Comparison of ENCODE assay signal across 8 mouse cellular contexts in the genomic region with DNA sequence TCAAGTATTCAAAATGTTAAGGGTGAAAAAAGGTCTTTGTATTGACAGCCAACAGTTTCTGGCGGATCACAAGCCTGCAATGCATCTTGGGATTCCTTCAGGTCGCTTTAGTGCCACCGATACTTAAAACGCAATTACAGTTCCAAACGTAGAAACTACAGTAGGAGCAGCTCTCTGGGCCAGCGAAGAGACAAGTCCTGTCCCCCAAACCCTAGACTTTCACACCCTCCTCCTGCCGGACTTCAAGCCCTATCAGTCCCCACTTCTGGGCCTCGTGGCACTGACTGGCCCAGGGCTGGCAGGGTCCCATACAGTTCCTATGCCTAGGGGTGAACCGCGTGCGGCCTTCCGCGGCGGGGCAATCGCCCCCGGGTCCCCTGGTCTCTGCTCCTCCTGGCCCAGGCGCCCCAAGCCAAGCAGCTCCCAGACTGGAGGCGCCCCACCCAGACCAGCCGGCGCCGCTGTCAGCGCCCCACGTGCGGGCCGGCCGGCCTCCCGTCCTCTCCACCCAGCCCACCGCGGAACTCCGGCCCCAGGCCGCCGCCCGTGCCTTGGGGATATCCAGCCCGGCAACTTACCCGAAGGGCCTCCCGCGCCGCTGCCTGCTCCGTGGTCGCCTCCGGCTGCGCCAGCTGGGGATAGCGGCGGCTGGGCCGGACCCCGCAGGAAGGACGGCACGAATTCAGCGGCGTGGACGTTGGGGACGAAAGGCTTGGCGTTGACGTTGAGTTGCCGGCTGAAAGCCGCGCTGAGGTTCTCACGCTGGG. TPM values are rescaled to one million over a fixed set of nuclear protein-coding genes. Genes with fewer than 3 reads are reported as not detected.
DNase-seq lines count a peak whose midpoint lies in the region; ATAC-seq and TF ChIP-seq lines count a peak whose summit lies in the region.

No protein-coding gene starts in this region.

- no peak for TF ChIP-seq EP300 in heart, postnatal 0 days (IDR thresholded peaks at IDR 0.05; ENCODE audit: low read depth)

- H3K4me3 ChIP-seq in forebrain, embryonic 13.5 days, result peak overlapping the region; percentile 98
- H3K4me3 ChIP-seq in heart, postnatal 0 days (ENCODE audit: low read depth, low read length), result peak overlapping the region; percentile 99
- H3K4me3 ChIP-seq in lung, embryonic 14.5 days (ENCODE audit: low read depth, low read length), result peak overlapping the region; percentile 99

- H3K36me3 ChIP-seq in forebrain, embryonic 13.5 days (ENCODE audit: poor library complexity, severe bottlenecking), result no peaks in the 10 kb centered on the region
- no peaks in the 10 kb centered on the region for H3K36me3 ChIP-seq in heart, postnatal 0 days (replicated peaks; ENCODE audit: control insufficient read depth, insufficient read depth, low read length)
- 0 out of 2 replicates have a peak, but pooled peaks cover 4% of the 10 kb centered on the region for H3K36me3 ChIP-seq in lung, embryonic 14.5 days (ENCODE audit: insufficient read depth)

- peak overlapping the region; percentile 92 for H3K27ac ChIP-seq in forebrain, embryonic 13.5 days
- H3K27ac ChIP-seq in heart, postnatal 0 days (ENCODE audit: low read depth), result peak overlapping the region; percentile 98
- H3K27ac ChIP-seq in lung, embryonic 14.5 days (ENCODE audit: low read depth), result peak overlapping the region; percentile 95

- no peak for TF ChIP-seq CTCF in heart, postnatal 0 days (IDR thresholded peaks at IDR 0.05; ENCODE audit: low read depth)
- TF ChIP-seq CTCF in lung, embryonic 14.5 days (IDR thresholded peaks at IDR 0.05; ENCODE audit: low read depth), result no peak

- no peaks in the 10 kb centered on the region for H3K9me3 ChIP-seq in forebrain, embryonic 13.5 days (replicated peaks)
- H3K9me3 ChIP-seq in heart, postnatal 0 days (replicated peaks; ENCODE audit: control insufficient read depth, low read length), result no peaks in the 10 kb centered on the region
- H3K9me3 ChIP-seq in lung, embryonic 14.5 days (ENCODE audit: low read depth, low read length), result no peaks in the 10 kb centered on the region

- no peaks in the 10 kb centered on the region for H3K27me3 ChIP-seq in forebrain, embryonic 13.5 days
- H3K27me3 ChIP-seq in heart, postnatal 0 days (ENCODE audit: control insufficient read depth, insufficient read depth, low read length), result no peaks in the 10 kb centered on the region
- H3K27me3 ChIP-seq in lung, embryonic 14.5 days (ENCODE audit: insufficient read depth, low read length), result no peaks in the 10 kb centered on the region

- peak overlapping the region; percentile 93 for H3K9ac ChIP-seq in forebrain, embryonic 13.5 days
- H3K9ac ChIP-seq in heart, postnatal 0 days (replicated peaks; ENCODE audit: low read depth, low read length), result peak overlapping the region; percentile 96
- H3K9ac ChIP-seq in lung, embryonic 14.5 days, result peak overlapping the region; percentile 93

- peaks cover 26% of the 10 kb centered on the region for H3K4me1 ChIP-seq in forebrain, embryonic 13.5 days
- H3K4me1 ChIP-seq in heart, postnatal 0 days (ENCODE audit: control insufficient read depth, insufficient read depth), result peaks cover 15% of the 10 kb centered on the region
- no peaks in the 10 kb centered on the region for H3K4me1 ChIP-seq in lung, embryonic 14.5 days (ENCODE audit: insufficient read depth)

- DNase-seq in ES-CJ7 (ENCODE audit: low read depth, low spot score), result peak; percentile 34
- DNase-seq in c-Kit-positive CD71-negative TER-119-negative erythroid progenitor cells, embryonic 14.5 days (ENCODE audit: low read depth), result peak; percentile 30
- DNase-seq in heart, postnatal 0 days (ENCODE audit: low spot score), result peak; percentile 46
- peak; percentile 63 to 77 for DNase-seq in kidney, postnatal 4 days
- DNase-seq in lung, embryonic 14.5 days, result peak; percentile 62
- DNase-seq in ovary, adult 18-20 months (ENCODE audit: low spot score), result peak; percentile 21
- DNase-seq in thymus, postnatal 10 days (ENCODE audit: low spot score in 2 of 2), result peak; percentile 34 to 46

- WGBS in forebrain, embryonic 13.5 days, result under 1% methylated on average over 56 of the region's 58 CpGs
- WGBS in heart, postnatal 0 days, result under 1% methylated on average over 58 of the region's 58 CpGs
- WGBS in lung, embryonic 14.5 days, result 1% methylated on average over 58 of the region's 58 CpGs

- ATAC-seq in forebrain, embryonic 13.5 days, result peak; percentile 6; the same call in 1 of the 2 replicates
- peak; percentile 31 for ATAC-seq in heart, postnatal 0 days (ENCODE audit: insufficient read depth, low read depth)
- peak; percentile 36 for ATAC-seq in lung, embryonic 14.5 days (ENCODE audit: insufficient read depth)

- H3K4me2 ChIP-seq in forebrain, embryonic 13.5 days, result peak overlapping the region; percentile 96
- peak overlapping the region; percentile 85 for H3K4me2 ChIP-seq in heart, postnatal 0 days (ENCODE audit: low read depth, low read length)
- H3K4me2 ChIP-seq in lung, embryonic 14.5 days, result peak overlapping the region; percentile 63

RNA-seq across cellular contexts. Expression of a gene that starts 0.9 kb away (rescaled TPM):
- polyA plus RNA-seq in forebrain, embryonic 13.5 days (2015; fragmentation: Nextera tagmentation; extraction: Ambion mirVana), result 60.3 and 64.9 TPM in 2 replicates
- 26.9 and 31.8 TPM in 2 replicates for total RNA-seq in heart, postnatal 0 days (2014; rRNA removed; ENCODE audit: low replicate concordance)
- polyA plus RNA-seq in heart, postnatal 0 days (2015; fragmentation: Nextera tagmentation; extraction: Ambion mirVana), result 31.2 and 31.4 TPM in 2 replicates
- polyA plus RNA-seq in lung, embryonic 14.5 days (2014; fragmentation: Nextera tagmentation; extraction: Ambion mirVana), result 105 and 115 TPM in 2 replicates

RNA-seq across cellular contexts. Expression of a gene that starts 50.1 kb away (rescaled TPM):
- polyA plus RNA-seq in forebrain, embryonic 13.5 days (2015; fragmentation: Nextera tagmentation; extraction: Ambion mirVana), result 191 and 193 TPM in 2 replicates
- total RNA-seq in heart, postnatal 0 days (2014; rRNA removed; ENCODE audit: low replicate concordance), result 54.1 and 71.0 TPM in 2 replicates
- polyA plus RNA-seq in heart, postnatal 0 days (2015; fragmentation: Nextera tagmentation; extraction: Ambion mirVana), result 99.2 and 106 TPM in 2 replicates
- polyA plus RNA-seq in lung, embryonic 14.5 days (2014; fragmentation: Nextera tagmentation; extraction: Ambion mirVana), result 193 and 202 TPM in 2 replicates

Comparison
In these comparisons a context has a peak if more than half of its experiments do, and no peak if none do; other contexts are left out.
1. Peak in every context shown above with its lines: DNase-seq, ATAC-seq, H3K4me3 ChIP-seq and H3K27ac ChIP-seq.